Mouse (Mus musculus) adrenal gland, adult 18-20 months (tissue): ENCODE results near the gene Lad1. TPM values are rescaled to one million over a fixed set of nuclear protein-coding genes. Genes with fewer than 3 reads are reported as not detected.

Experiments used
- DNase-seq, 2 experiments: peaks; one replicate each; pipeline ENCODE4 v3.0.0; 2021 to 2022; ENCODE audit warnings: low spot score in 2 of 2
- total RNA-seq, 2 experiments: library from RNA; stranded (reverse); gene quantifications; 1 replicate in 1 of 2; 2 replicates in 1 of 2; pipeline ENCODE4 v1.2.3; 2021

The Lad1 gene
- total RNA-seq, 2 experiments from 2014 or later: 0.33 TPM; not detected in 1

- DNase-seq: no peak
Observed at GRCm38 (mm10) chr1:135840675-135841395, 22.4 kb downstream of the Lad1 start.

GRCm38 (mm10) chr1:135843519-135844262 lies 25.3 kb downstream of the Lad1 start:
- DNase-seq: no peak

GRCm38 (mm10) chr1:135844481-135844880 lies 26.1 kb downstream of the Lad1 start:
- no peak for DNase-seq

GRCm38 (mm10) chr1:135846632-135847031 lies 28.2 kb downstream of the Lad1 start:
- no peak for DNase-seq

GRCm38 (mm10) chr1:135847139-135847562 lies 28.8 kb downstream of the Lad1 start:
- DNase-seq: peak; percentile 33 to 36

- no peak for DNase-seq
Observed at GRCm38 (mm10) chr1:135847611-135848351, 29.4 kb downstream of the Lad1 start.

DNA sequence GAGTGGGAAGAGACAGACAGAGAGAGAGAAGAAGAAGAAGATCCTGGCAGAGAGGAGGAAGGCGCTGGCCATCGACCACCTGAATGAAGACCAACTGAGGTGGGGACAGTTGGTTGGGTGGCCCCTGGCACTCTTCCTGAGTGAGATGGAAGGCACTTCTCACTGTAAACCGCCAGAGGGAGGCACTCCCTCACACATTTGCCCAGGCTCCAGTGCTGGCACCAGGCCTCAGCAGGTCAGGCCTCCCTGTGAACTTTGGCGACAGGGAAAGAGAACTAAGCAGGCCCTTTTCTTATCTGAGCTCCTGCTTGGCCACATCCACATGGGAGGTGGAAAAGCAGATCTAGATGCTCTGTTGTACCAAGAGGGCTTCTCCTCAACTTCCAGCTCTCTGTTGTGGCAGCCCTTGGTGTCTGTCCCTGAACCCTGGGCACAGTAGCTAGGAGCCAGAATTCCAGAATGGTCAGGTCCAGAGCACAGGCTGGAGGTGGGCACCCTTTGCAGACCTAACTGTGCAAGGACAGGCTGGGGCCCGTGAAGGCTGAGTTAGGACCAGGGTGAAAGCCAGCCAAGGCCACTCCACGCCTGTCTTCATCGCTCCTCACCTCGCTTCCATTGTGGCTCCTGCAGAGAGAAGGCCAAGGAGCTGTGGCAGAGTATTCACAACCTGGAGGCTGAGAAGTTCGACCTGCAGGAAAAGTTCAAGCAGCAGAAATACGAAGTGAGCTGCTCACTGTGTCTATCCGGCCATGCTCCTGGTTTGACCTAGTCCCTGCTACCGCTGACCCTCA lies 32.5 kb downstream of the Lad1 start:
- peak in 1 of 2 experiments; percentile 26 for DNase-seq

- DNase-seq: no peak
Observed at GRCm38 (mm10) chr1:135852044-135852756, 33.8 kb downstream of the Lad1 start.

GRCm38 (mm10) chr1:135853200-135853599 lies 34.8 kb downstream of the Lad1 start:
- DNase-seq: no peak

DNA sequence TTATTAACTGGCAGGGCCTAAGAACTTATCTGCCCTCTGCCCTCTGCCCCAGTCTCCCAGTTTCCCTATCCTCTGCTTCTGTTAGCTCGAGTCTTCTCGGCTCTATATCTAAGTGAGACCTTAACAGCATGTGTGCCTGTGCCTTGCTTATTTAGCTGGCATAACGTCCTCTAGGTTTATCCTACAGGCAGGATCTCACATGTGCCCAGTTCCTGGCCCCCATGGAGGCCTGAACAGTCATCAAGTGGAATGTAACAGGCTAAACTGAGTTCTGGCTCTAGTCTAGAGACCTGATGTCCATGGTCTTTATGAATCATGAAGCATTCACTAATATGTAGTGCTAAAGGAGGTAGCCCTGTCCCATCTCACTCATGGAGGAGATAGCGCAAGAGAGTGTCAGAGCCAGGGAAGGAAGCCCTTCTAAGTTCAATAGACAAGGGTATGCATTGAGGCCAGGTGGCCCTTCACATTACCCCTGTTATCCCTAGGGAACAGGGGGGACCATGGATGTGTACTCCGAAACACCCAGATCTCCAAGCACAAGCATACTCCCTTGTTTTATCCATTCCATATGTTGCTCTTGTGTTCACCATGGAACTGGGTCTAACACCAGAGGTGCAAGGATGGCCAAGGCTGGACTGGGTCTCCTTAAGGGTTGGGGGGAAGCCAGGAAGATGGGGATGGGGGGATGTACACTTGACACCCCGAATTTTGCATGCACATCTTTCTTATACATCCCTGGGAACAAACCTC lies 36.4 kb downstream of the Lad1 start:
- no peak for DNase-seq

DNA sequence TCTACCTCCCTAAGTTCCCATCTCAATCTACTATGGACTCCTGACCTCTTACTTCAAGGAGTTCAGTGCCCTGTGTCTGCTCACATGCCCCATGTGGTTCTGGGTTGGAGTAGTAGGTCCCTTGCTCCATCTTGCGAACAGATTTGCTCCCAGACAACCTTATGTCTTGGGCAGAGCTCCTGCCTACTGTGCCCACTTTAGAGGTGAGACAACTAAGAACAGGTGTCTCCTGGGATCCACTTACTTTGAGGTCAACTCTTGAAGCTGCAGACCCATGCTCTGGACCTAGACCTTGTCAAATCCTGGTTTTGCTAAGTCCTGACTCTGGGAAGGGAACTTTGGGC lies 36.9 kb downstream of the Lad1 start:
- DNase-seq: no peak

GRCm38 (mm10) chr1:135856070-135856469 lies 37.7 kb downstream of the Lad1 start:
- DNase-seq: no peak

DNA sequence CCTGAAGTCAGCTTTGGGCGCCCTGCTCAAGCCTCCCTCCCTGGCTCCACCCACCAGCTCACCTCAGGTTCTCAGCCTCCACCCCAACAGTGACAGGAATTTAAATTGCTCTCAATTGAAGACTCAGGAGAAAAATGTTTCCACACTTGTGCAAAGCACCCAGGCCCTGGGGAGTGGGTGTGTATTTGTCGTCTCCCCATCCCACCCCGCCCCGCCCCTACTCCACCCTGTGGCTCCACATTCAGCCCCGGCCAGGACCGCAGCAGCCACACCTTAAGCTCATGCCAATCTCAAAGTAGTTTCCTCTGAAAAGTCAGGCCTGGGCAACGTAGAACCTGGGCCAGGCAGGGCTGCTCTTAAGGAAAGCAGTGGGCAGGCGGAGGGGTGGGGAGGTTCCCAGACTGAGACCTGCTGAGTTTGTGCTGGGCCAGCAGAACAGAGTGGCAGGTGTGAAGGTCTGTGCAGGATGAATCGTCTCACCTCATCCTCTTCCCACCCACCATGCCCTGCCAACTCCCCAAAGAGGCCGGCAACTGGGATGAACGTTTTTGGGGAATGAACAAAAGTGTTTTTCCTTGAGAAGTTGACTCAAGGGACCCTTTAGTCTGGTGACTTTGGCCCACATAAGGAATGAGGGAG lies 38.9 kb downstream of the Lad1 start:
- DNase-seq: no peak

DNA sequence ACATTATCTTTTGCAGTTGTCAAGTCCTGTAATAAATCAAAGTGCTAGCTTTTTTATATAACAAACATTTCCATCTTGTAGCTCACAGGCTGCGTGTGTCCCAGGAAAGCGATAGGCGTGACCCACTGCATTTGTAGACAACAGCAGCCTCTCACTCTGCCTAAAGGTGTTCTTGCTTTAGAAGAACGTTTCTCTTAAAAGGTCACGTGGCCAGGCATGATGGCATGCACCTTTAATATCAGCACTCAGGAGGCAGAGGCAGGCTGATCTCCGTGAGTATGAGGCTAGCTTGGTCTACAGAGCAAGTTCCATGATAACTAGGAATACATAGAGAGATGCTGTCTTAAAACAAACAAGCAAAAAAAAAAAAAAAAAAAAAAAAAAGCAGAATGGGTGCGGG lies 40.1 kb downstream of the Lad1 start:
- DNase-seq: no peak

- no peak for DNase-seq
Observed at GRCm38 (mm10) chr1:135861091-135861490, 42.7 kb downstream of the Lad1 start.

GRCm38 (mm10) chr1:135861980-135862552 lies 43.7 kb downstream of the Lad1 start:
- no peak for DNase-seq

GRCm38 (mm10) chr1:135862561-135862960 lies 44.2 kb downstream of the Lad1 start:
- DNase-seq: no peak

GRCm38 (mm10) chr1:135863786-135864335 lies 45.5 kb downstream of the Lad1 start:
- no peak for DNase-seq

GRCm38 (mm10) chr1:135864830-135865229 lies 46.4 kb downstream of the Lad1 start:
- no peak for DNase-seq
